Mouse (Mus musculus) splenic B cell, adult 2 months (primary cell): ENCODE results near the gene Hagh.

Source experiments
- DNase-seq: peaks from one replicate; pipeline ENCODE4 v3.0.0-alpha.2; 2011; ENCODE audit warnings: low read depth, low spot score
- H3K27me3 ChIP-seq: 2 replicates; pipeline ENCODE4 v1.6.1; 2012; ENCODE audit warnings: mild to moderate bottlenecking, low read length, moderate library complexity, mixed read lengths; ENCODE audit not compliant: control insufficient read depth, poor library complexity, insufficient read depth, severe bottlenecking
- H3K36me3 ChIP-seq: 2 replicates; pipeline ENCODE4 v1.6.1; 2012; ENCODE audit warnings: mild to moderate bottlenecking, low read length, moderate library complexity, mixed read lengths; ENCODE audit not compliant: control insufficient read depth, poor library complexity, insufficient read depth, severe bottlenecking

Hagh gene

DNA sequence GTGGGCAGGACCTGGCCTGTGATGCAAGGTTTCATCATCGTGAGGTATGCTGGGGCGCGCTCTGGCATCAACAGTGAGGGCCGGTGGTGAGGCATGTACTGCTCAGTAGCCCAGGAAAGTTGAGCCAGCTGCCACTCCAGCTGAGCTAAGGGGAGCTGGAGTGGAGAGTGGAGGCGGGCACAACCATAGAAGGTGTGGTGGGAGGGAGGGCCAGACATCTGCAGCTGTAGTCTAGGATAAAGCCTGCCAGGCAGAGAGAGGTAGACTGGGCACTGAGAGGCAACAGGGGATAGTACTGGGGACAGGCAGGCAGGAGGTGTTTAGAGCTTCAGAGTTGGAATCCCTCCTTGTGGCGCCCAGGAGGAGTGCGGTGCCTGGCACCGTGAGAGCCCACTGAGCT, 20.1 kb downstream of the Hagh start:
- Histone ChIP-seq H3K36me3 (peaks cover 10% of the 10 kb centered on the region), H3K27me3 (no peaks in the 10 kb centered on the region)
- DNase-seq, result no peak

- H3K36me3 ChIP-seq, result peaks cover 10% of the 10 kb centered on the region
- no peaks in the 10 kb centered on the region for H3K27me3 ChIP-seq
- DNase-seq, result no peak
Measured at GRCm38 (mm10) chr17:24861785-24862184, 21.8 kb downstream of the Hagh start.

- Histone ChIP-seq H3K36me3 (peaks cover 8% of the 10 kb centered on the region; the same call in 1 of the 2 replicates), H3K27me3 (no peaks in the 10 kb centered on the region)
- no peak for DNase-seq
Measured at GRCm38 (mm10) chr17:24865776-24866175, 25.8 kb downstream of the Hagh start, which contains the start of gene Igfals. Gene Igfals (plus strand): TSS chr17:24865997.

DNA sequence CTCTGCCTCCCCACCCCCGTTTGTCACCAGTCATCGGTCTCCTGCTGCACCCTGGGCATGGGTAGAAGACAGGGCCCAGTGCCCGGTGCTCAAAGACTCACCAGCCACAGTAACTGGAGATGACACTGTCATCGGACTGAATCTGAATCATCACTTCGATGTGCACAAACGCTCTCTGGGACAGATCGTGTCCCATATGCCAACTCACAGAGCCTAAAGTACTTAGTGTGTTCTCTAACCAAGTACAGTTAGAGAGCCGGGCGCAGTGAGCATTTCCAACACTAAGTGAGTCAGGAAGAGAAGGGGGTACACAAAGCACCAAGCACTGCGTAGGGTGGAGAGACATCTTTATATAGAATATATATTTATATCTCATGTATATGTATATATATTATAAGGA, 28.0 kb downstream of the Hagh start:
- Histone ChIP-seq H3K27me3 (no peaks in the 10 kb centered on the region), H3K36me3 (peaks cover 5% of the 10 kb centered on the region; the same call in 1 of the 2 replicates)
- no peak for DNase-seq

- Histone ChIP-seq H3K27me3 (no peaks in the 10 kb centered on the region), H3K36me3 (no peaks in the 10 kb centered on the region)
- no peak for DNase-seq
Measured at GRCm38 (mm10) chr17:24873695-24874404, 33.9 kb downstream of the Hagh start.

DNA sequence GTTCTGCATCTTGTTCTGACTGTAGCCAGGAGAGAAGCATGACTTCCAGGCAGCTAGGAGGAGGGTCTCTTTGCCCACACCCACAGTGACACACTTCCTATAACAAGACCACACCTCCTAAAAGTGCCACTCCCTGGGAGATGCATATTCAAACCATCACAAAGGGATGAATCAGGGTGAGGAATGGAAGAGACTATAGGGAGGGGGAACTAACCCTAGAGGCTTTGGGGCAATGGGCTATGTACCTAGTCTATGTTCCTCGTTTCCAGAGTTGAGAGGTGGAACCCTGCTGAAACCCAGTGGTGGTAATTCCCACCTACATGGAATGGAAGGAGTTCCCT, 34.4 kb downstream of the Hagh start:
- Histone ChIP-seq H3K36me3 (no peaks in the 10 kb centered on the region), H3K27me3 (no peaks in the 10 kb centered on the region)
- DNase-seq, result no peak

GRCm38 (mm10) chr17:24874989-24875388, 35.0 kb downstream of the Hagh start:
- DNase-seq, result no peak
- Histone ChIP-seq H3K27me3 (no peaks in the 10 kb centered on the region), H3K36me3 (no peaks in the 10 kb centered on the region)

GRCm38 (mm10) chr17:24877336-24878116, 37.6 kb downstream of the Hagh start:
- peaks cover under 1% of the 10 kb centered on the region; the same call in 1 of the 2 replicates for H3K36me3 ChIP-seq
- no peaks in the 10 kb centered on the region for H3K27me3 ChIP-seq
- DNase-seq, result no peak

DNA sequence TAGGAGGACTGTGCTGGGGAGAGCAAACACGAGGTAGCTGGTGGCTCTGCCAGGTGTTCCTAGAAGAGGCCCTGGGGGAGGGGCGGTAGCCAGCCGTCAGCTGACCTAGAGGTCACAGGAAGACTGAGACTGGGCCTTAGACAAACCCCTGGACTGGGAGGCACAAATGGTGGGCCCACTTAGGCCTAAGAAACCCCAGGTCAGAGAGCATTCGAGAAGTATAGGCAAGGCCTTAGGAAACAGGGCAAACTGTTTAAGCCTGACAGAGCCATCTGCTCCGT, 38.1 kb downstream of the Hagh start:
- DNase-seq, result no peak
- Histone ChIP-seq H3K27me3 (no peaks in the 10 kb centered on the region), H3K36me3 (peaks cover 5% of the 10 kb centered on the region; the same call in 1 of the 2 replicates)

DNA sequence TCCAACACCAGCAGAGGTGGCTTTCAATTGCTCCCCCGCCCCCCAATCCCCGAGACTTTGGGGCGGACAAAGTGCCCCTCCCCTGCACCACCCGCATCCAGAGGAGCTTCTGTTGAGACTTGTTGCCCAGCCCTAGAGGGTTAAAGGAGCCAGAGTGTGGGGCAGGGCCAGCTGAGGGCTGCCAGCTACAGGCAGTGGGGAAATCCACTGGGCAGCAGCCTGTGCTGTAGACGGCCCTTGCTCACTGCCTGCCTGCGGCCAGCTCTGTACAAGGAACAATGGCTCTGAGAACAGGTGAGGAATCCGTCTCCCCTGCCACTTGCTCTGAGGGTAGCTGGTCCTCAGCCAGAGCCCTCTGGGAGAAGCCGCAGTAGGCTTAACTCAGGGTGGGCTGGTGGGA, 38.6 kb downstream of the Hagh start:
- no peak for DNase-seq
- peaks cover 8% of the 10 kb centered on the region; the same call in 1 of the 2 replicates for H3K36me3 ChIP-seq

GRCm38 (mm10) chr17:24881738-24882440, 41.9 kb downstream of the Hagh start:
- peaks cover 9% of the 10 kb centered on the region for H3K36me3 ChIP-seq
- no peaks in the 10 kb centered on the region for H3K27me3 ChIP-seq
- DNase-seq, result peak; percentile 60

More for the DNA sequence above, 38.6 kb downstream of the Hagh start:
- no peaks in the 10 kb centered on the region for H3K27me3 ChIP-seq

- Histone ChIP-seq H3K27me3 (no peaks in the 10 kb centered on the region), H3K36me3 (peaks cover 9% of the 10 kb centered on the region)
- no peak for DNase-seq
Measured at GRCm38 (mm10) chr17:24884391-24884790, 44.4 kb downstream of the Hagh start.

DNA sequence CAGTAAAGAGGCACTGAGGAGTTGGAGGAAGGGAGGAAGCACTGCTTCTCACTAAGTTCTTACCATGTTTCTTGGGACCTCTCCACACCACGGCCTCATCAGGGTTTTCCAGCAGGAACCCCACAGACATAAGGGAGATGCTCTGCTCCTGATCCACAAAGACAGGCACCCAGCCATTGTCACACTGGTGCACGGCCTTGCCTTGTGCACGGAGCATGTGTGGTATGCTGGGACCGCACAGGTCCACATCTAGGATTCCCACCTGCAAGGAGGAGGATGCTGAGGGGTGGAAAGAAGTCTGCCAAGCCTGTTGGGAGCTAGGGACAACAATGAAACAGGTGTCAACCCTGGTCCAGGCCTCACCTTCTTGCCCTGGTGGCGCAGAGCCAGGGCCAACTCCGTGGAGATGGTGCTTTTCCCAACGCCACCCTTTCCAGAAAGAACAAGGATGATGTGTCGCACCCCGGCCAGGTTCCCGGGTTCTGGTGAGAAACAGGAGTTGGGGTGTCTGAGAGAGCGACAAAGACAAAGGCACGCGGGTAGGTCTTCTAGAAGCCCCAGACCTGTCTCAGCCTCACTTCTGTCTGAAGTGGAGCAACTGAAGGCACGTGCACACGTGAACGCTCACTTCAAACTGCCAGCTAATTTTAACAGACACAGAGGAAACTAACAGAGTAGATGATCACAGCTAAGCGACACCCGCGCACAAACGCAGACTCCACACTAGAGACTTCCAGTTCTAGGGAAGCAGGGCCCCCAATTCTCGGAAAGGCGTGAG, 45.6 kb downstream of the Hagh start:
- Histone ChIP-seq H3K36me3 (peaks cover 9% of the 10 kb centered on the region), H3K27me3 (no peaks in the 10 kb centered on the region)
- DNase-seq, result no peak

- no peaks in the 10 kb centered on the region for H3K27me3 ChIP-seq
- DNase-seq, result peak; percentile 99
Measured at GRCm38 (mm10) chr17:24886134-24886931, 46.4 kb downstream of the Hagh start, which contains the start of the genes Nubp2 and Spsb3. Gene Nubp2 (minus strand): TSS chr17:24886349. Gene Spsb3 (plus strand): TSS chr17:24886643.

More at GRCm38 (mm10) chr17:24886134-24886931, 46.4 kb downstream of the Hagh start, which contains the start of the genes Nubp2 and Spsb3:
- H3K36me3 ChIP-seq, result peaks cover 9% of the 10 kb centered on the region
